Mouse (Mus musculus): ENCODE measurements around the gene Esrrg. TPM values are rescaled to one million over a fixed set of nuclear protein-coding genes. Genes with fewer than 3 reads are reported as not detected.

Gene Esrrg
- total and polyA plus RNA-seq, 3 experiments = not detected

GRCm38 (mm10) chr1:187660963-187661362, 52.4 kb downstream of the Esrrg start:
- H3K4me2 ChIP-seq (ENCODE audit: insufficient read depth, low read depth, poor library complexity, severe bottlenecking) = no peak overlapping the region
- no peaks in the 10 kb centered on the region for H3K4me1 ChIP-seq (ENCODE audit: control insufficient read depth in 1 of 2, insufficient read depth in 2 of 2)
- no peak overlapping the region for H3K9ac ChIP-seq (ENCODE audit: insufficient read depth, low read depth)
- H3K9me3 ChIP-seq (replicated peaks; ENCODE audit: low read length) = peaks cover 78% of the 10 kb centered on the region
- no peaks in the 10 kb centered on the region for H3K36me3 ChIP-seq (replicated peaks in 1 of 2; ENCODE audit: control insufficient read depth in 1 of 2, insufficient read depth in 1 of 2, low read length in 1 of 2)
- H3K4me3 ChIP-seq (replicated peaks in 1 of 3; ENCODE audit: low read depth in 2 of 3, low read length in 2 of 3, poor library complexity in 1 of 3) = no peak overlapping the region
- no peaks in the 10 kb centered on the region for H3K27me3 ChIP-seq (replicated peaks)
- dilution Hi-C loops (cut with MboI; ENCODE audit: extremely low pct_ligation_motif_present, extremely low pct_unique_long_range_greater_than_20kb, low sequenced_read_pairs) (no loop called here), in situ Hi-C loops (cut with MboI; ENCODE audit: low pct_ligation_motif_present, low pct_unique_long_range_greater_than_20kb, low sequenced_read_pairs) (no loop called here)
- no peaks in the 10 kb centered on the region for H3K79me2 ChIP-seq (replicated peaks; ENCODE audit: control insufficient read depth, extremely low read depth, insufficient read depth, poor library complexity, severe bottlenecking)
- TF ChIP-seq GABPA (IDR thresholded peaks at IDR 0.05; ENCODE audit: insufficient replicate concordance, low read depth, low read length) (no peak), ZKSCAN1 (IDR thresholded peaks at IDR 0.05; ENCODE audit: borderline replicate concordance, low read depth, low read length) (no peak), ZMIZ1 (IDR thresholded peaks at IDR 0.05; ENCODE audit: low read depth, low read length) (no peak), ELF1 (IDR thresholded peaks at IDR 0.05; ENCODE audit: low read depth, low read length) (no peak), KAT2A (IDR thresholded peaks at IDR 0.05; ENCODE audit: insufficient replicate concordance, low read length) (no peak), HCFC1 (IDR thresholded peaks at IDR 0.05; ENCODE audit: low read depth, low read length) (no peak), ZNF384 (IDR thresholded peaks at IDR 0.05; ENCODE audit: low read depth, low read length) (no peak), MAFK (IDR thresholded peaks at IDR 0.05; ENCODE audit: insufficient replicate concordance, low read length) (no peak), BHLHE40 (IDR thresholded peaks at IDR 0.05; ENCODE audit: low read depth, low read length) (no peak), E2F4 (IDR thresholded peaks at IDR 0.05; ENCODE audit: insufficient replicate concordance, low read depth, low read length) (no peak), NRF1 (IDR thresholded peaks at IDR 0.05; ENCODE audit: low read depth, low read length) (no peak), MEF2A (IDR thresholded peaks at IDR 0.05; ENCODE audit: borderline replicate concordance, low read depth, low read length) (no peak), TCF12 (IDR thresholded peaks at IDR 0.05; ENCODE audit: low read depth, low read length) (no peak), USF2 (conservative IDR thresholded peaks at IDR 0.05; ENCODE audit: low read depth, low read length) (no peak), CHD2 (IDR thresholded peaks at IDR 0.05; ENCODE audit: low read length) (no peak), POLR2A (IDR thresholded peaks at IDR 0.05; ENCODE audit: low read depth, low read length) (no peak), UBTF (IDR thresholded peaks at IDR 0.05; ENCODE audit: low read depth, low read length) (no peak), NELFE (IDR thresholded peaks at IDR 0.05; ENCODE audit: low read depth, low read length) (no peak), MAZ (IDR thresholded peaks at IDR 0.05; ENCODE audit: low read depth, low read length) (no peak)
- DNase-seq (ENCODE audit: extremely low read depth) = no peak
- H3K27ac ChIP-seq (ENCODE audit: insufficient read depth, low read depth) = no peak overlapping the region

GRCm38 (mm10) chr1:187662083-187662609, 53.6 kb downstream of the Esrrg start:
- dilution Hi-C loops (cut with MboI; ENCODE audit: extremely low pct_ligation_motif_present, extremely low pct_unique_long_range_greater_than_20kb, low sequenced_read_pairs) = no loop called here
- Histone ChIP-seq H3K9ac (ENCODE audit: insufficient read depth, low read depth) (no peak overlapping the region), H3K79me2 (replicated peaks; ENCODE audit: control insufficient read depth, extremely low read depth, insufficient read depth, poor library complexity, severe bottlenecking) (no peaks in the 10 kb centered on the region), H3K4me2 (ENCODE audit: insufficient read depth, low read depth, poor library complexity, severe bottlenecking) (no peak overlapping the region), H3K27me3 (replicated peaks) (no peaks in the 10 kb centered on the region), H3K27ac (ENCODE audit: insufficient read depth, low read depth) (no peak overlapping the region), H3K4me3 (replicated peaks in 1 of 3; ENCODE audit: low read depth in 2 of 3, low read length in 2 of 3, poor library complexity in 1 of 3) (no peak overlapping the region), H3K9me3 (replicated peaks; ENCODE audit: low read length) (peaks cover 83% of the 10 kb centered on the region), H3K4me1 (ENCODE audit: control insufficient read depth in 1 of 2, insufficient read depth in 2 of 2) (no peaks in the 10 kb centered on the region), H3K36me3 (replicated peaks in 1 of 2; ENCODE audit: control insufficient read depth in 1 of 2, insufficient read depth in 1 of 2, low read length in 1 of 2) (no peaks in the 10 kb centered on the region)
- TF ChIP-seq NELFE (IDR thresholded peaks at IDR 0.05; ENCODE audit: low read depth, low read length) (no peak), E2F4 (IDR thresholded peaks at IDR 0.05; ENCODE audit: insufficient replicate concordance, low read depth, low read length) (no peak), MXI1 (IDR thresholded peaks at IDR 0.05; ENCODE audit: low read depth, low read length) (no peak), POLR2AphosphoS2 (IDR thresholded peaks at IDR 0.05; ENCODE audit: low read depth, low read length) (no peak), KAT2A (IDR thresholded peaks at IDR 0.05; ENCODE audit: insufficient replicate concordance, low read length) (no peak), SIN3A (IDR thresholded peaks at IDR 0.05; ENCODE audit: low read length) (no peak), UBTF (IDR thresholded peaks at IDR 0.05; ENCODE audit: low read depth, low read length) (no peak), NRF1 (IDR thresholded peaks at IDR 0.05; ENCODE audit: low read depth, low read length) (no peak), MYC (IDR thresholded peaks at IDR 0.05; ENCODE audit: low read depth, low read length) (no peak), MAFK (IDR thresholded peaks at IDR 0.05; ENCODE audit: insufficient replicate concordance, low read length) (no peak), CTCF (conservative IDR thresholded peaks at IDR 0.05 in 1 of 2, IDR thresholded peaks at IDR 0.05 in 1 of 2; ENCODE audit: low read depth in 2 of 2, low read length in 2 of 2) (no peak), ZKSCAN1 (IDR thresholded peaks at IDR 0.05; ENCODE audit: borderline replicate concordance, low read depth, low read length) (no peak), POLR2A (IDR thresholded peaks at IDR 0.05; ENCODE audit: low read depth, low read length) (no peak), USF1 (IDR thresholded peaks at IDR 0.05; ENCODE audit: low read depth, low read length) (no peak), ETS1 (conservative IDR thresholded peaks at IDR 0.05; ENCODE audit: low read depth, low read length) (no peak), MEF2A (IDR thresholded peaks at IDR 0.05; ENCODE audit: borderline replicate concordance, low read depth, low read length) (no peak), GABPA (IDR thresholded peaks at IDR 0.05; ENCODE audit: insufficient replicate concordance, low read depth, low read length) (no peak), HCFC1 (IDR thresholded peaks at IDR 0.05; ENCODE audit: low read depth, low read length) (no peak), ZMIZ1 (IDR thresholded peaks at IDR 0.05; ENCODE audit: low read depth, low read length) (no peak), MAZ (IDR thresholded peaks at IDR 0.05; ENCODE audit: low read depth, low read length) (no peak)
- in situ Hi-C loops (cut with MboI; ENCODE audit: low pct_ligation_motif_present, low pct_unique_long_range_greater_than_20kb, low sequenced_read_pairs) = no loop called here
- no peak for DNase-seq (ENCODE audit: extremely low read depth)
